Mouse (Mus musculus) liver, embryonic 13.5 days (tissue): Measurements from ENCODE around the gene Dnah2. TPM values are rescaled to one million over a fixed set of nuclear protein-coding genes. Genes with fewer than 3 reads are reported as not detected.

Source experiments
- ATAC-seq: fragments of 200-750 bp; cut with Nextera tagmentation; 2 replicates; pipeline ENCODE4 v1.8.0; 2017; ENCODE audit warnings: low read depth, mild to moderate bottlenecking, moderate number of reproducible peaks, moderate library complexity
- DNase-seq: peaks from one replicate; pipeline ENCODE4 v3.0.0; 2022
- H3K27ac ChIP-seq: fragments of 300-500 bp; sonication (generic); 2 replicates; pipeline ENCODE4 v1.5.1; 2015; ENCODE audit warnings: moderate library complexity, mild to moderate bottlenecking, inconsistent platforms
- H3K27me3 ChIP-seq: fragments of 300-500 bp; sonication (generic); 2 replicates; pipeline ENCODE4 v1.6.1; 2015; ENCODE audit warnings: mild to moderate bottlenecking, inconsistent platforms
- H3K36me3 ChIP-seq: fragments of 300-500 bp; sonication (generic); 2 replicates; pipeline ENCODE4 v1.6.1; 2015; ENCODE audit warnings: mild to moderate bottlenecking, inconsistent platforms
- H3K4me1 ChIP-seq: fragments of 300-500 bp; sonication (generic); replicated peaks from 2 replicates; pipeline ENCODE4 v1.6.1; 2015; ENCODE audit warnings: inconsistent platforms
- H3K4me2 ChIP-seq: fragments of 300-500 bp; sonication (generic); 2 replicates; pipeline ENCODE4 v1.6.1; 2015; ENCODE audit warnings: inconsistent platforms, mild to moderate bottlenecking, moderate library complexity
- H3K4me3 ChIP-seq: fragments of 300-500 bp; sonication (generic); replicated peaks from 2 replicates; pipeline ENCODE4 v1.5.1; 2015; ENCODE audit warnings: mild to moderate bottlenecking, inconsistent platforms
- H3K9ac ChIP-seq: fragments of 300-500 bp; sonication (generic); 2 replicates; pipeline ENCODE4 v1.6.1; 2015; ENCODE audit warnings: mild to moderate bottlenecking, inconsistent platforms
- H3K9me3 ChIP-seq: fragments of 300-500 bp; sonication (generic); replicated peaks from 2 replicates; pipeline ENCODE4 v1.6.1; 2016; ENCODE audit warnings: inconsistent platforms
- WGBS: fragments of 180-500 bp; shearing (Covaris S2); methylation state at CpG from one replicate; pipeline ENCODE4 v1.1.7; 2015; ENCODE audit not compliant: insufficient replicate concordance; 5-methylcytosine and 5-hydroxymethylcytosine counted together
- polyA plus RNA-seq: library from polyadenylated mRNA; unstranded; fragments of >200 nt; fragmentation: Nextera tagmentation; extraction: Ambion mirVana; gene quantifications from 2 replicates; pipeline ENCODE4 v1.2.1, GENCODE M21; 2015

The Dnah2 gene
- polyA plus RNA-seq, 1 experiment from 2014 or later = 0.12 TPM

DNA sequence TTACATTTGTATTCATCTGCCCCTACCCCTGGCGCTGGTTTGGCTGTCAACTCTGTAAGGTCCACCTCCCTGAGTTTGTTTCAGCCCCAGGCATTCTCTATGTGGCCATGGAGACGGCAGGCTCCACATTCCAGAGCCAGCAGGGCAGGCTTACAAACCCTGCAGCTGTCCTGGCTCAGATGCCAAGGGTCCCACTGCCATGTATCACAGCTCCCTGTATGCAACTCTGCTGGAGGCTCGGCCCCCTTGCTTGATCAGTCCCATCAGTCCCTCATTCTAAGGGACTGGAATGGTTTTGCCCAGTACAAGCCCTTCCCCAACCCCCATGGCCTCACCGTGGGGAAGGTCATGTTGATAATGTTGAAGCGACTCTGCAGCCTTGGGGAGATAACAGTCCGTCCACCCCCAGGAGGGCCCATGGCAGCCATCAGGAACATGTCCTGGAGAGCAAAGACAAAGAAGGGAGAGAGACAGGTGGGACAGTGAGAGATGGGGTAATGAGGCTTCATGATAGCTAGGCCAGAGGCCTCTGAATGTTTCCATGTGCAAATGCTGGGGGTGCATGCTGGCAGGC, 91.8 kb downstream of the Dnah2 start:
- H3K27ac ChIP-seq = no peak overlapping the region
- H3K9me3 ChIP-seq = no peaks in the 10 kb centered on the region
- peaks cover 39% of the 10 kb centered on the region for H3K4me1 ChIP-seq
- DNase-seq (no peak), ATAC-seq (peak; percentile 72)
- 23% methylated on average over 6 of the region's 6 CpGs for WGBS
- H3K4me3 ChIP-seq = no peak overlapping the region
- no peaks in the 10 kb centered on the region for H3K27me3 ChIP-seq
- no peak overlapping the region; the same call in 1 of the 2 replicates for H3K9ac ChIP-seq
- H3K4me2 ChIP-seq = 0 out of 2 replicates have a peak overlapping the region, but pooled peaks have one; percentile 1
- no peaks in the 10 kb centered on the region for H3K36me3 ChIP-seq

DNA sequence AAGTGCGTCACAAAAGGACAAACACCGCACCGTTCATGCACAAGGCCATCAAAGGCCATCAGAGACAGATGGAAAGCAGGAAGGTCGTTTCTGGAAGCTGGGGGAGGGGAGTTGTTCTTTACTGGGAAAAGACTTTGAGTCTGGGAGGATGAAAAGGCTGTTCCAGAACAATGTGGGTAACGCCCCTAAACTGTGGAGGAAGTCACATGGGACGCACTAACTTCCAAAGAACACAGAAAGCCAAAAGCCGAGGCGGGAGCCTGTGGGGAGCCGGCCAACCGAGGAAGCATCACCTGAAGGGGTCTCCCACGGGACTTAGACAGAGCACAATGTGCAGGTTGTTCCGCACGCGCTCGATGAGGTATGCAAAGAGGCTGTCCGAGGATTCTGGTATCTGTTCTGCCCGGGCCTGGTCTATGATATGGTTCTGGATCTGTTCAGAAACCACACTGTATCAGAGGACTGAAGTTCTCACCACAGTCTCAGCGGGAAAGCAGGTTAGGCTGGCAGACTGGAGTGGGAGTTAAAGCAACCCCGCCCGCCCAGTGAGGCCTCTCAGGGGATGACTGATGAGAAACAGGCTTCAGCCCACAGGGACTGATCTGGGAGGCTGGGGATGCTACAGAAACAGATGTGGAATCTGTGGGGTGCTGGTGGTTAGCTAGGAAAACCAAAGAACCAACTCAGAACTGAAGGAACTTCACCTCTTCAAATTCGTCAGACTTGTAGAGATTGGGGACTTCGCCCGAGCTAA, 96.6 kb downstream of the Dnah2 start:
- Histone ChIP-seq H3K9ac (no peak overlapping the region), H3K4me2 (peak overlapping the region; percentile 36), H3K27ac (no peak overlapping the region), H3K9me3 (no peaks in the 10 kb centered on the region), H3K36me3 (no peaks in the 10 kb centered on the region), H3K27me3 (0 out of 2 replicates have a peak, but pooled peaks cover 5% of the 10 kb centered on the region), H3K4me3 (no peak overlapping the region), H3K4me1 (peaks cover 29% of the 10 kb centered on the region)
- 53% methylated on average over 23 of the region's 23 CpGs for WGBS
- DNase-seq (no peak), ATAC-seq (peak; percentile 39; the same call in 1 of the 2 replicates)

DNA sequence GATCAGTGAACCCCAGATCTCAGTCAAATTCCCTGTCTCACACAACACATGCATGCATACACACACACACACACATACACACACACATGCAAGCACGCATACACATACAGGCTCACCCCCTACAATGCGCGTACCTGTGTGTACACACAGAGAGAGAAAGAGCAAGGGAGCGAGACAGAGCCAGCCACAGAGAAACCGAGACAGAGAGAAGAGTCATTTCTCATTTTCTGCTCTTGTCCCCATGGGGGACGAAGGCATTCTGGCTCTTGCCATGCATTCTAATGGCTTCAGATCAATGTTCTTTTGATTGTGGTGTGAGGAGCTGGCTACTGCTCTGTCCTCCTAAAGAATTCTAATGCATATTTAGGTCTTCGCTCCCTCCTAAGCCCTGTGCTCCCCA, 101.6 kb downstream of the Dnah2 start:
- Histone ChIP-seq H3K9me3 (no peaks in the 10 kb centered on the region), H3K4me1 (peaks cover 7% of the 10 kb centered on the region), H3K4me2 (no peak overlapping the region), H3K27ac (no peak overlapping the region), H3K9ac (no peak overlapping the region), H3K4me3 (no peak overlapping the region), H3K27me3 (0 out of 2 replicates have a peak, but pooled peaks cover 5% of the 10 kb centered on the region), H3K36me3 (no peaks in the 10 kb centered on the region)
- DNase-seq (no peak), ATAC-seq (no peak)
- 82% methylated on average over 7 of the region's 7 CpGs for WGBS

DNA sequence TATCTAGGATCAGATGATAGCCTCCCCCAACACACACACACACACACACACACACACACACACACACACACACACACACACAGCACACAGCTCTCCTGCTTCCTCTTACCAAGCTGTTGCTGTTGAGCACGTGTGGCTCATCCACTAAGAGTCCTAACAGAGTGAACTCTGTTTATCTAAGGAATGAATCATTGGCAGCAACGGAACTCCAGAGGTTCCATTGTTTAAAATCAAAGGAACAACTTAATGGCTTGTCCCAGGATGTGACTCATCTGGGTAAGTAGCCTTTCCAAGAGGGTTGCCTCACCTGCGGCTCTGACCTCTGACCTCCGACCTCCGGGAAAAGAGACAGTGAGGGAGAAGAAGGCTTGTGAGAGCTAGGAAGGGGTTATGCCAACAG, 105.6 kb downstream of the Dnah2 start:
- Histone ChIP-seq H3K4me2 (no peak overlapping the region), H3K36me3 (no peaks in the 10 kb centered on the region), H3K27ac (no peak overlapping the region), H3K27me3 (0 out of 2 replicates have a peak, but pooled peaks cover 3% of the 10 kb centered on the region), H3K4me3 (no peak overlapping the region), H3K4me1 (no peaks in the 10 kb centered on the region), H3K9ac (no peak overlapping the region), H3K9me3 (no peaks in the 10 kb centered on the region)
- ATAC-seq (no peak), DNase-seq (no peak)
- WGBS = 37% methylated on average over 5 of the region's 5 CpGs

DNA sequence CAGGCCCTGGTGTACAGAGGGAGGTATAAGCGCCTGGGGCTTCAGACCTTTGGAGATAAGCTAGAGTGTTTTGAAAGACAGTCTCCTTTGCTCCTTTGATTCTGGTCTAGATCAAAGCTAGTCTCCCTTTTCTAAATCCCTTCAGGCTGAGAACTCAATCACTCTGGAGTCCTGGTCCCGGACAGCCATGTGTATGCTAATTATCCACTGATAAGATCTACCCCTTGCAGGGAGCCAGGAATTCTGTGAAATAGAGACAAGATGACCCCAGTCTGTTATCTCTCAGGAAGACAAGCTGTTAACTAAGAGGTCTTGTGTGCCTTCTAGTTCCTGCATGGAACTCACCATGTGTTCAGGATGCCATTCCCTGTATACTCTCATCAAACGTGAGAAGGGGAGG, 111.6 kb downstream of the Dnah2 start:
- Histone ChIP-seq H3K27me3 (no peaks in the 10 kb centered on the region), H3K9ac (no peak overlapping the region), H3K4me2 (no peak overlapping the region), H3K9me3 (no peaks in the 10 kb centered on the region), H3K36me3 (no peaks in the 10 kb centered on the region), H3K4me3 (no peak overlapping the region), H3K4me1 (no peaks in the 10 kb centered on the region), H3K27ac (no peak overlapping the region)
- 35% methylated on average over 3 of the region's 3 CpGs for WGBS
- no peak for ATAC-seq
- no peak for DNase-seq

DNA sequence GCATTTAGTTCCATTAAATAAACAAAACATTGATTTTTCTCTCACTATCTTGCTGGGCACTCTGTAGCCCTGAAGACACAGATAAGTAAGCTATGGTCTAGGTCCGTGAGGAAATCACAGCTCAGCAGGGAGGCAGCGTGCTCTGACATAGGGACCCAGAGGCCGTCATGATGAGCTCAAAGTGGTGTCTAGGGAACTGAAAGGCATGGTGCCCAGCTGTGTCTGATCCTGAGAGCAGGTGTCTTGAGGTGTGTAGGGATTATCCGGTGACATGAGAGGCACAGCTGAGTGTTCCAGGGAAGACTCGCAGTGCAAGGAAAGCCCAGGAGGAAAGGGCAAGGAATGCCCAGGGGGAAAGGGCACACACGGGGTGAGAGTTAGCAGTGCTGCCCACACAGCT, 115.7 kb downstream of the Dnah2 start:
- H3K27ac ChIP-seq = no peak overlapping the region
- H3K4me1 ChIP-seq = peaks cover 12% of the 10 kb centered on the region
- no peak overlapping the region for H3K4me3 ChIP-seq
- ATAC-seq (no peak), DNase-seq (no peak)
- no peak overlapping the region for H3K4me2 ChIP-seq
- no peaks in the 10 kb centered on the region for H3K27me3 ChIP-seq
- 62% methylated on average over 6 of the region's 6 CpGs for WGBS
- H3K9ac ChIP-seq = no peak overlapping the region
- H3K9me3 ChIP-seq = no peaks in the 10 kb centered on the region
- no peaks in the 10 kb centered on the region for H3K36me3 ChIP-seq

DNA sequence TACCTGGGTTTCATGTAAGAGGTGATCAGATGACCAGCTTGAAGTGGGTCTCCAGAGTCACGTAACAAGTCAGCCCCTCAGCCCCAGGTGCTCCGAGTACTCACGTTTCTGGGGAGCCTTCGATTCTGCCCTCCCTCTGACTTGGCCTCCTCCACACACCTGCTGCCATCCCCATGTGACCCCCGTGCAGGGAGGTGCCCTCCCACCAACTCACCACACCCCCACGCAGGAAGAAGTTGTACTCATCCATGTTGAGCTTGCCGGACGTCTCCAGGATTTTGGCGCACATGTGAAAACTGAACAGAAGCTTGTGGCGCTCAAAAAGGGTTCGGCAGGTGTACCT, 116.3 kb downstream of the Dnah2 start:
- no peak overlapping the region for H3K4me2 ChIP-seq
- ATAC-seq = no peak
- no peaks in the 10 kb centered on the region for H3K36me3 ChIP-seq
- no peaks in the 10 kb centered on the region for H3K9me3 ChIP-seq
- H3K4me3 ChIP-seq = no peak overlapping the region
- DNase-seq = no peak
- H3K9ac ChIP-seq = no peak overlapping the region
- H3K27me3 ChIP-seq = no peaks in the 10 kb centered on the region
- no peak overlapping the region for H3K27ac ChIP-seq
- peaks cover 12% of the 10 kb centered on the region for H3K4me1 ChIP-seq
- 63% methylated on average over 11 of the region's 11 CpGs for WGBS

DNA sequence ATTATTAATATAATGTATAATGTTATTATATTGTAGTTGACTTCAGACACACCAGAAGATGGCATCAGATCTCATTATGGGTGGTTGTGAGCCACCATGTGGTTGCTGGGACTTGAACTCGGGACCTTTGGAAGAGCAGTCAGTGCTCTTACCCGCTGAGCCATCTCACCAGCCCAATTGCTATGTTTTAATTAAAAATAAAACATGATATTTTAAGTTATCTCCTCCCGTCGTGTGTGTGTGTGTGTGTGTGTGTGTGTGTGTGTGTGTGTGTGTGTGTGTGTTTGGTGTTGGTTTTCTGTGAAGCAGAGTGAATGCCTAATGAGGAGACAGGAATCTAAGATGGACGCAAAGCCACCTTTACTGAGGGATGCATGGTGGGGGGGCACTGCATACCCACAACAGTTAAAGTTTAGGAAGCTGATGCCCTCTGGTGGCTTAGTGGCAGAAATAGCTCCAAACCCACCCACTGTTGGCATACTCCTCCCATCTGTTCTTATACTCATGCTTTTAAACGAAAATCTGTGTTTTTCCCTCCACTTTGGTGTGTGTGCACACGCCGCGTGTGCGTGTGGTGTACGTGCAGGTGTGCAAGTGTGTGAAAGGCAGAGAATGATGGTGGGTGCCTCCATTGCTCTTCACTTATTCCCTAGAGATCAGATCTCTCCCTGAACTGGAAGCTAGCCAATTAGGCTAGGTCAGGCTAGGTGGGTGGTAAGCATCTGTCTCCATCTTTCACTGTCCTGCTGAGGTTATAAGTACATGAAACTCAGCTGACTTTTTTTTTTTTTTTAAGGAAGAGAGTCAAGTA, 116.9 kb downstream of the Dnah2 start:
- peaks cover 12% of the 10 kb centered on the region for H3K4me1 ChIP-seq
- no peak overlapping the region for H3K27ac ChIP-seq
- DNase-seq = peak; percentile 48
- H3K27me3 ChIP-seq = no peaks in the 10 kb centered on the region
- 0 out of 2 replicates have a peak, but pooled peaks have one; percentile 59 for ATAC-seq
- H3K9me3 ChIP-seq = no peaks in the 10 kb centered on the region
- WGBS = 28% methylated on average over 11 of the region's 11 CpGs
- H3K4me2 ChIP-seq = no peak overlapping the region
- no peak overlapping the region for H3K9ac ChIP-seq
- no peak overlapping the region for H3K4me3 ChIP-seq
- H3K36me3 ChIP-seq = no peaks in the 10 kb centered on the region

DNA sequence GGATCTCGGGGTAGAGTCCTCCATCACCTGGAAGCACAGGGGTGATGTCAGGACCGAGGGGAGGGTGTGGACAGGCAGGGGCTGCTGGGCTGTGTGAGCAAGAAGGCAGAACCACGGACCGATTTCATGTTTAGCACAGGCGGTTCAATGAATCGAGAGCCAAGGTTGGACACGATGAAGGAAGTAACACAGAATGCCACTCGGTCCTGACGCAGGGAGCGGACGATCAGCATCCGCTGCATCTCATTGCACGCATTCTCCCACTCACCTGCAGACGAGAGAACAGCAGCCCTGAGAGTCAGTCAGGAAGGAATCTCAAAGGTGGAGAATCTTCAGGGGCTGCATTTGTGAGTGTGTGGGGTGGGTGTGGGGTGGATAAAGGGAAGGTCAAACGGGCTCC, 118.3 kb downstream of the Dnah2 start:
- H3K4me3 ChIP-seq = no peak overlapping the region
- H3K36me3 ChIP-seq = no peaks in the 10 kb centered on the region
- no peaks in the 10 kb centered on the region for H3K27me3 ChIP-seq
- H3K9ac ChIP-seq = no peak overlapping the region
- no peak overlapping the region for H3K4me2 ChIP-seq
- no peak for DNase-seq
- 82% methylated on average over 15 of the region's 15 CpGs for WGBS
- no peaks in the 10 kb centered on the region for H3K9me3 ChIP-seq
- no peak for ATAC-seq
- no peak overlapping the region for H3K27ac ChIP-seq
- H3K4me1 ChIP-seq = peaks cover 22% of the 10 kb centered on the region

DNA sequence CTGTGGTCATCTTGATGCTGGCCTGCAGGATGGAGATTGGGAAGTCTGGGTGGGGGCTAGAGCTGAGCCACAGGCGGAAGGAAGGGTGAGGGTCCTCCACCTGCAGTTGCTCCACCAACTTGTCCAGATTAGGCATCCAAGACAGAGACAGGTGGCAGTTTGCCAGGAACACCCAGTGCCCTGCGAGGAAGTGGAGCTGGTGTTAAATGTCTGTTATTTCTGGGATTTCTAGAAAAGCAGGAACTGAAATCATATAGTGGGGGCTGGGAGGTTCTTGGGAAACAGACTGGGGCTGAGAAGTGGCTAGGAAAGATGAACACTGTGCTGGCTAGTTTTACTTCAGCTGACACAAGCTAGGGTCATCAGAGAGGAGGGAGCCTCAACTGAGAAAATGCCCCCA, 119.6 kb downstream of the Dnah2 start:
- DNase-seq (no peak), ATAC-seq (no peak)
- Histone ChIP-seq H3K27ac (no peak overlapping the region), H3K9me3 (no peaks in the 10 kb centered on the region), H3K4me3 (no peak overlapping the region), H3K9ac (no peak overlapping the region), H3K4me1 (peaks cover 23% of the 10 kb centered on the region), H3K4me2 (no peak overlapping the region), H3K36me3 (no peaks in the 10 kb centered on the region), H3K27me3 (no peaks in the 10 kb centered on the region)
- WGBS = 22% methylated on average over 2 of the region's 2 CpGs

DNA sequence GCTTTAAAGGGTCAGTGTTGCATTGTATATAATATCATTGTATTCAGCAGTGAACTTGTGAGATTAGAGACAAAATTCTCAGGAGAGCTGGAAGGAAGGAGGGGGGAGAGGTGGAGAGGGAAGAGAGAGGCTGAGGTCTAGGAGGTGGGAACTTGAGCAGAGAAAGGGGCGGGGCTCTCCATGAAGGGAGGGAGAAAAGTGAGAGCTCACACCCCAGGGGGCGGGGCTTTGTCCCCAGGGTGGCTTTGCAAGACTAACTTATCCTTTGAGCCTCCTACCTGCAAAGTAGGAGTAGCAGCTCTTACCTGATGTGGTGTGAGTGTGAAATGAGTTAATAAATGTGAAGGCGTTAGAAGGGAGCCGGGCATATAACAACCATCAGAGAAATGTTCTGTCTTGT, 120.2 kb downstream of the Dnah2 start:
- DNase-seq = peak; percentile 60
- Histone ChIP-seq H3K9ac (no peak overlapping the region), H3K27me3 (no peaks in the 10 kb centered on the region), H3K9me3 (no peaks in the 10 kb centered on the region), H3K4me1 (peaks cover 28% of the 10 kb centered on the region), H3K27ac (no peak overlapping the region), H3K36me3 (no peaks in the 10 kb centered on the region), H3K4me3 (no peak overlapping the region), H3K4me2 (no peak overlapping the region)
- WGBS = 20% methylated on average over 4 of the region's 4 CpGs
- ATAC-seq = 0 out of 2 replicates have a peak, but pooled peaks have one; percentile 27
